Mouse (Mus musculus): ENCODE results near the gene Pla2g15. TPM values are rescaled to one million over a fixed set of nuclear protein-coding genes. Genes with fewer than 3 reads are reported as not detected.
"Not testable (repeated sequence)": the region's sequence is repeated elsewhere in the genome, so short reads cannot be mapped to it uniquely, and the experiment has no call there.

The Pla2g15 gene
- total RNA-seq, 2 experiments from 2014 or later: 20.7 to 21.8 TPM

- intact Hi-C loops (cut with DNase I): no loop called here
- peak; percentile 83 for DNase-seq
Measured at GRCm38 (mm10) chr8:106168356-106169016, 18.3 kb downstream of the Pla2g15 start, which contains the start of gene Slc7a6. Slc7a6 (plus strand) TSS chr8:106168857.

- peak; percentile 27 for DNase-seq
- intact Hi-C loops (cut with DNase I): no loop called here
Measured at GRCm38 (mm10) chr8:106169017-106169933, 19.1 kb downstream of the Pla2g15 start.

DNA sequence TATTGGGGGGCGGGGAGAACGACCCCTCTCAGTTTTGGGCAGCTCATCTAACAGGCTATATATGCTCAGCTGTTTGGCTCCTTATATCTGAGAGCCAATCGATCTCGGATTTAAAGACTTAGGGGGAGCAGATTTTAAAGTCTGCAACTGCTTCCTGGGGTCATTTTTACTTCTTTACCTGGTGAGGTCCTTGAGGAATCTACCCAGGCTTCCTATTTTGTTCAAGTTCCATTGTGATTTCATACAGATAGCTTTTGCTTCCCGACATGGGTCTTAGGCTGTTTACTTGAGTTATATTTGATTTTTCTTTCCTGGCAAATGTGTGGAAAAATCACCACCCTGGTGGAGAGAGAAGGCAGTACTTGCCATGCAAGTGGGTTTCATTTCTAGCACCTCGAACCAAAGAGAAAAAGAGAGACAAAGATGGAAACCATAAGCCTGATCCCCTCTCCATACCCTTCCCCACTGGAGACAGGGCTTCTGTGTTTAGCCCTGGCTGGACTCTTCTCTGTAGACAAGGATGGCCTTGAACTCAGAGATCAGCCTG is 19.8 kb downstream of the Pla2g15 start:
- no peak for DNase-seq
- intact Hi-C loops (cut with DNase I): no loop called here

GRCm38 (mm10) chr8:106173566-106173965 is 23.4 kb downstream of the Pla2g15 start:
- no peak for DNase-seq
- intact Hi-C loops (cut with DNase I): no loop called here

GRCm38 (mm10) chr8:106176891-106177290 is 26.7 kb downstream of the Pla2g15 start:
- no peak for DNase-seq
- intact Hi-C loops (cut with DNase I): no loop called here

- no peak for DNase-seq
- intact Hi-C loops (cut with DNase I): no loop called here
Measured at GRCm38 (mm10) chr8:106177594-106177993, 27.4 kb downstream of the Pla2g15 start.

DNA sequence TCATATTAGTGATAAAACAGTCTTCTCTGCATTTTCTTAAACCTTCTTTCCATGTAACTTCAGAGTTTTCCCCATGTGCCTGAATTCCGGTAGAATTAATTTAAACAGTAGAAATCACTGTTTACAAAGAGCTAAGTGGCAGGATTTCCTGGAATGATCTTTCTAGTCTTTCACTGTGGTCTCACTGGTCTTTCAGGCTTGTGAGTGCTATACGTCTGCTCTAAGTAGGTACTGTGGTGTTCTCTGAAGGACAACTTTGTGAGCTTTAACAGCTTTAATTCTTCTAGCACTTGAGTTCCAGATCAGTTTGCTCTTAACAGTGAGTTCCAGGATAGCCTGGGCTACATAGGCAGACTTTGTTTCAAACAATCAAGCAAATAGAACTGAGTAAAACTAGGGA is 28.2 kb downstream of the Pla2g15 start:
- DNase-seq: no peak
- intact Hi-C loops (cut with DNase I): no loop called here

DNA sequence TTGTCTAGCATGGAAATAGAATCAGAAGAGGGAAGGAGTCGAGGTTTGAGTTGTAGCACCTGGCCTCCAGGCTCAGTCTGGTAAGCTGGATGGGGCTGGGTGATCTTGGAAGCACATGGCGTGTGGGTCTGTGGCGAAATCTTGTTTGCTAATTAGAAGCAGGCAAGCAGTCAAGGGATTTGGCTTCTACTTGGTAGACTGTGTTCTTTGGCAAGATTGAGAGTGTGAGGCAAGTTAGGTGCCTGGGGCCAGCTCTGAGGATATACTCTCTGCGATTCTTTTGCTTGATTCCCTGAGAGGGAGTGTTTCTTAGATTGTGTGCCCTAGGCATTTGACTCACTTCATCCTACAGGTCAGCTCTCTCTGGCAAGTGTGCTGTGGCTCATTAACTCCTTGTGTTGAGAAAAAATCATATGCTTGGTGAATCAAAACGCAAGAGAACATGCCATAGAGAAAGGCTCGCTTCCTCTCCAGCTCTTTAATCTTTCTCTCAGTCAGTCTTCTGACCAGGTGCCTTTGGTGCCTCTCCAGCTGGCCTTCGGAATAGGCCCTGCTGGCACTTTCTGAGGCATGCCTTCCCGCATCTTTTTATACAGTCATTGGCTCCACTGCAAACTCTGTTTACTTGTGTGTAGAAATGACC is 35.5 kb downstream of the Pla2g15 start:
- no peak for DNase-seq
- intact Hi-C loops (cut with DNase I): no loop called here

- DNase-seq: no peak
- intact Hi-C loops (cut with DNase I): no loop called here
Measured at GRCm38 (mm10) chr8:106186394-106186793, 36.2 kb downstream of the Pla2g15 start.

DNA sequence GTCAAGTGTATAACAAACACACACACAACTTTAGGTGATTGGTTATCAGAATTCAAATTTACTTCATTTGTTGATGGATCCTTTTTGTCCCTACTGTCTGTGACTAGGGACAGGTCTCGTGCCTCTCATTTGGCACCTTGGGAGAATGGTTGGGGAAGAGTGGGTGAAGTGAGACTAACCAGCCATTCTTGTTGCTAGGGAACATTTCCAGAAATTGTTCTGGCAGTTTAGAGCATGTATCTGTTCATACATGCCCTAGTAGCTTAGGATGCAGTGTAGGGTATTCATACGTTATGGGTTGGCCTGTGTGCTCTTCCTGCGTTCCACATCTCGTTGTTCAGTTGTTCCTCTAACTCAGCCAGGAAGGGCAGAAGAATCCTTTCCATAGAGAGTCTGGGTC is 39.0 kb downstream of the Pla2g15 start:
- intact Hi-C loops (cut with DNase I): no loop called here
- DNase-seq: no peak

DNA sequence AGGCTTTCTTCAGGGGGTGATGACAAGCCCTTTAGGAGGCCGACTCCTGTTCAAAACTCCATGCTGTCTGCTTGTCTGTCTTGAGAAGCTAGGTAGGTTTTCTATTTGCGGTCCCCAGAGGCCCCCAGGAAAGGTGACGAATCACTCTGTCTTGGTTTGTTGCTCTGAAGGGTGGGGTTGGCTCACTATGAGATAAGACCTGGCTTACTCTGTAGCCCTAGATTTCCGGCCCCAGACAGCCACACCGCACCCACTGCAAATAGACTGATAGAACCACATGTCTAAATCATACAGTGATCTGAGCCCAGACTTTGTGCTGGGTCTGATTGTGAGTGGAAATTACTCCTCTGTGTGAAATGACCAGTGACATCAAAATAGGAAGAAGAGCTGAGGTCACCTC is 41.4 kb downstream of the Pla2g15 start:
- intact Hi-C loops (cut with DNase I): no loop called here
- DNase-seq: no peak

GRCm38 (mm10) chr8:106193162-106193561 is 43.0 kb downstream of the Pla2g15 start:
- intact Hi-C loops (cut with DNase I): no loop called here
- no peak for DNase-seq

- intact Hi-C loops (cut with DNase I): no loop called here
- DNase-seq: no peak
Measured at GRCm38 (mm10) chr8:106194062-106194461, 43.9 kb downstream of the Pla2g15 start.

GRCm38 (mm10) chr8:106198741-106199140 is 48.5 kb downstream of the Pla2g15 start:
- peak; percentile 15 for DNase-seq
- intact Hi-C loops (cut with DNase I): no loop called here

GRCm38 (mm10) chr8:106199596-106199995 is 49.4 kb downstream of the Pla2g15 start:
- DNase-seq; intact Hi-C loops (cut with DNase I): not testable (repeated sequence)

DNA sequence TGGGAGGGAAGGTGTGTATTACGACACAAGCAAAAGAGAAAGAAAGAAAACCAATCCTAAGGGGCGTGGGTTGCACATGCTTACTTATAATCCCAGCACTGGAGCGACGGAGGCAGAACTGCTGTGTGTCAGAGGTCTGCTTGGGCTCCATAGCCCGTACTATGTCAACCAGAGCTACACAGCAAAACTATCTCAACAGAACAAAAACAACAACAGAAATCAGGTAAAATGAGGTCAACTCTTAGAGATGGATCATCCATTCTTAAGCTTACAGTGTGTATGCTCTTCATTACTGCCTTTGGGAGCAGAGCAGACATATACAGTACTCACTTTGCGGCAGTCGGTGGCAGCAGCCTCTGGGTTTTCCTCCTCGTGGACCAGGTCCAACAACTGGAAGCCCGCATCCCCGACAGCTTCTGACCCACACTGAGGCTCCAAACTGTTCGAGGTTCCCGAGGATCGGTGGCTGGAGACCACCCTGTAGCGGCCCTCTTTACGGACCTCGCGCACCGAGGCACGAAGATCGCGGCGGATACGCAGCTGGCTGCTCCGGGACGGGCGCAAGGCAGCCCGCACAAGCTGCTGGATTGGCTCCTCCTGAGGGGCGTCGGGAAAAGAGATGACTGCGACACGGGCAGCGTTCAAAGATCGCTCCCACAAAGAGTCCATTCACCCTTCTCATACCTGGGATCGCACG is 60.0 kb downstream of the Pla2g15 start:
- DNase-seq: peak; percentile 52
- intact Hi-C loops (cut with DNase I): no loop called here

- DNase-seq: peak; percentile 97
- intact Hi-C loops (cut with DNase I): no loop called here
Measured at GRCm38 (mm10) chr8:106210821-106211345, 60.7 kb downstream of the Pla2g15 start, which contains the start of the genes Slc7a6os and Prmt7. Slc7a6os (minus strand) TSS chr8:106210935. Prmt7 (plus strand) TSS chr8:106210936.

DNA sequence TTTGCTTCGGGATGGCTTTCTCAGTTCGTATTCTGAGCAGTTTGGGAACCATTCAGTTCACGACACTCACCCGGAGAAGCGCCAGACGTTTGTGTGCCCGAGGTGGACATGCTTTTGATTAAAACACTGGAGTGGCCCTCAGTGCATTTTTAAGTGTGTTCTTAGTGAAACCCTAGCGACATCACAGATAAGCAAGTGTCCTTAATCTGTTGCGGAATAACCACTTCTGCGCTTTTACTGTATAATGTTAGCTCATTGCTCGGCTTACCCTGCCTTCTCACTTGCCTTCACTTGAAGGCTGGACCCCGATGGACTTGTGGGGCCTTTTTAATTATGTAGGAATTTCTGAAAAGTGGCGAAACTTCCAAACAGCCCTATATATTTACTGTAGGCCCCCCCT is 61.2 kb downstream of the Pla2g15 start:
- DNase-seq: no peak
- intact Hi-C loops (cut with DNase I): no loop called here

DNA sequence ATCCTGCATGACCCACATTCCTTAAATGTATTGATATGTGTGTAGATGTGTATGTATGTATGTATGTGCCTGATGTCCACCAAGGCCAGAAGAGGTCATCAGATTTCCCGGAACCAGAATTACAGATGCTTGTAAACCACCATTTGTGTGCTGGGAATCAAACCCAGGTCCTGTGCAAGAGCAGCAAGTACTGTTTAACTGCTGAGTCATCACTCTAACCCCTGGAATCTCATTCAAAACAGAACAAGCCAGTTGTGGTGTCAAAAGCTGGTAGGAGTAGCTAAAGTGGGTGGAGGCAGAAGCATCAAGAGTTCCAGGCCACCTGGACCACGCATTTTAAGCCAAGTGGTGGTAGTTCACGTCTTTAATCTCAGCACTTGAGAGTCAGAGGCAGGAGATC is 63.8 kb downstream of the Pla2g15 start:
- DNase-seq: no peak
- intact Hi-C loops (cut with DNase I): no loop called here
